Mouse (Mus musculus): ENCODE data around the gene Myh3.

Gene Myh3

DNA sequence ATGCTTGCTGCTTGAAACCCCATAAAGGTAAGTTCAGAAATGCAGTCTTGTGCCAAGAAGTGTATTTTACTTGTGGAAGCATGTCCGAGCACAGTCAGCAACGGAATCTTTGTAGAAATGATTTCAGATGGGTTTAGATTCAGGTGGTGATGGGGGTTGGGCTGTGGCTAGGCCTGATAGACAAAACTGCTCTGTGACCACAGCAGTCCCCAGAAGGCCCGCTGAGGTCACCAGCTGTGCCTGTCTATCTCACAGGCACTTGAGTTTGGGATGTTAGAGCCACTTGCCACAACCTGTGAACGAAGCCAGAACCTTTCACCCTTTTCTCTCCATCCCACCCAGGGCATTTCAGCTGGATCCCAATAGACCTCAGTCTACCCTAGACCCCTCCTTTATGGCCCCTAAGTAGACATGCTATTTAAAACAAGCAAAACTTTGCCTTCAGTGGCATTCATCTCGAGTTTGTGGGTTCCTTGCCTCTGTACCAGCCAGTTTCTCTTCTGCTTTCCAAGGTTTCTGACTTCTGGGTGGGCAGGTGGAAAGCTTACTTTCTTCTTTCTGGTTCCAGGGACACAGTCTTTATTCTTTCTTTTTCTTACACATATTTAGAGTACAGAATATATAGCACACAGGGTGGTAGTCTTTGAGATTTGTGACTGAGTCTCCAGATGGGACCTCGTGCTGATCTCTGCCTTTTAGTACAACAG, 66.6 kb downstream of the Myh3 start:
- DNase-seq (ENCODE audit: low spot score): no peak

DNA sequence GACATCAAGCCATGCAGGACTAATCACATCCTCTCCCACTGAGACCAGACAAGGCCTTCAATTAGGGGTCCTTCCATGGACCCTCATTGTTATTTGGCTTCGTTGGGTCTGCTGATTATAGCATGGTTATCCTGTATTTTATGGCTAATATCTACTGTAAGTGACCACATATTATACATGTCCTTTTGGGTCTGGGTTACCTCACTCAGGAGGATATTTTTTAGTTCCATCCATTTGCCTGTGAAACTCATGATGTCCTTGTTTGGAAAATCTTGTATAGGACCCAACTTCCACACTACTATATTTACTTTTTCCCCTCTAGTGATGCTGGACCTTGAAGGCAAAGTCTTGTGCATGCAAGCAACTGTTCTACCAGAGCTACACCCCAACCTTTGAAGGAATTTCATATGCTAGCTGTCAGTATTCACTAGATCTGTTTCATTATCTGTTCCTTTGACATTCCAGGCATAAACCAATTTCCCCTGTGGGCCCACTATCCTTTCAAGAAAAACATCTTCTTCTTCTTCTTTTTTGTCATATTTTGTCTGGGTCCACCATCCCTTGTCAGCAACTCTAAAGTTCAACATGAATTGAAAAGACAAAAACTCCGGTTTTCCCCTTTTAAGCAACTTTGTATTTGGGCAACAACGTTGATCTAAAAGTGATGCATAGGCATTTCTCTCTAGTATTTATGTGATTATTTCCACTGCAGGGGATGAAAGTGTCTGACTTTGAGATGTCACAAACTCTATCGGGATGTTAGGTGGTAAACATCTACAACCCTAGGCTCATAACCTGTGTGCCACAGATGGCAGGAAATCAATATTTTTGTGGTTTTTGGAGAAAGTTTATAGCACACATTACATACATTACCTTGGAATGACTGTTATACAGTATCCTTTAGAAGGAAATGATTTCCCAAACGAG, 67.6 kb downstream of the Myh3 start:
- DNase-seq (ENCODE audit: low spot score): no peak

DNA sequence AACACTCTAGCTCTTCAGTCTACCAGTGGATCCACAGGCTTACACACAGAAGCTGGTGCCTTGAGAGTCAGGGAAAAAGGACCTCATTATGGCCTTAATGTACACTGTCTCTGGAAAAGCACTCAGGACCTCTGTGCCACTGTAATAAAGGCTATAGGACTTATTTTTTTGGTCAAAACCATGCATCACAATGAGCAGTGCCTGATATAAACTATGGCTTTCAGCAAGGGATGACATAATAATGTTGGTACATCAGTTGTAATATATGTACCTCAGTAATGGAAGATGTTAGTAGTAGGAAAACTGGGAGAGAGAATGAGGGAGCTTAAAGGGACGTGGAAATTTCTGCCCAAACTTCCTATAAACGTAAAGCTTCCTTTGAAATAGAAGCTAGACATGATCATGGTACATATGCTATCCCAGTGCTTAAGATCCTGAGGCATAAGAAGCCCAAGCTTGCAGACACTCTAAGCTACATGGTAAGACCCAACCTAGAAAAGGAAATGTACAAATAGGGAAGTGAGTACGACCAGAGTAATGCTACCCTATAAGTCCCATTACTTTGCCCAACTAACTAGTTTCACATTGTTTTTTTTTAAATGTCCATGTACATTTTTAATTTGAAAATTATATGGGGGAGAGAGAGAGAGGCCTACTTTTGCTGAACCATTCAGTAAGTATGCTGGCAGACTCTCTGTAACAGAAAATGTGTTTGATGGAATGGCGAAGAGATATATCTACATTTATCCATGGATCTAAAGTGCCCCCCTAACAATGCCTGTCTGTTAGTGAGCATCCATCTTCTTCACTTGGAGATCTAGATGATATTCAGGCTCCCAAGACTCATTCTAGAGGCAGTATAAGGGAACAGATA, 68.5 kb downstream of the Myh3 start:
- no peak for DNase-seq (ENCODE audit: low spot score)

DNA sequence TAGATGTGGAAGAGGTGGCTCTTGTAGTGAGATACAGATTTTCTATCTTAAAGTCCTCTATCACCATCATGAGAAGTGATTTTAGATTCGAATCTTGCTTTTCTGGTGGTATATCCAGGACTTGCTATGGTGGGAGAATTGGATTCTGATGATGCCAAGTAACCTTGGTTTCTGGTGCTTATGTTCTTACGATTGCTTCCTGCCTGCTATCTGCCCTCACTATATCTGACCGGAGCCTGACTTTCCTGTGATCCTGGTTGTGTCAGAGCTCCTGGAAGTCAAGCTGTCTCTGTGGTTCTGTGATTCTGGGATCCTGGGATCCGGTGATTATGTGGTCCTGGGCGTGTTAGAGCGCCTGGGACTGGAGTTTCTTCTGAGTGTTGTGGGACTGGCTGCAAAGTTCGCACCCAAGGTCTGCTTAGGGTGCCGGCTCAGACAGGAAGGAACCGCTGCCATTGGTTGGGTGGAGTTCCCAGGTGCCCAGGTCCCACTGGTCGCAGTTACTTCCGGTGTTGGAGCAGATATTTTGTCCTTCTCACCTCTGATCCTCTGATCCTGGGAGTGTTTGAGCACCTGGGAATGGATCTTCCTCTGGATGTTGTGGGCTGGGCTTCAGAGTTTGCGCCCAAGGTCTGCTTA, 69.3 kb downstream of the Myh3 start:
- DNase-seq (ENCODE audit: low spot score): no peak

DNA sequence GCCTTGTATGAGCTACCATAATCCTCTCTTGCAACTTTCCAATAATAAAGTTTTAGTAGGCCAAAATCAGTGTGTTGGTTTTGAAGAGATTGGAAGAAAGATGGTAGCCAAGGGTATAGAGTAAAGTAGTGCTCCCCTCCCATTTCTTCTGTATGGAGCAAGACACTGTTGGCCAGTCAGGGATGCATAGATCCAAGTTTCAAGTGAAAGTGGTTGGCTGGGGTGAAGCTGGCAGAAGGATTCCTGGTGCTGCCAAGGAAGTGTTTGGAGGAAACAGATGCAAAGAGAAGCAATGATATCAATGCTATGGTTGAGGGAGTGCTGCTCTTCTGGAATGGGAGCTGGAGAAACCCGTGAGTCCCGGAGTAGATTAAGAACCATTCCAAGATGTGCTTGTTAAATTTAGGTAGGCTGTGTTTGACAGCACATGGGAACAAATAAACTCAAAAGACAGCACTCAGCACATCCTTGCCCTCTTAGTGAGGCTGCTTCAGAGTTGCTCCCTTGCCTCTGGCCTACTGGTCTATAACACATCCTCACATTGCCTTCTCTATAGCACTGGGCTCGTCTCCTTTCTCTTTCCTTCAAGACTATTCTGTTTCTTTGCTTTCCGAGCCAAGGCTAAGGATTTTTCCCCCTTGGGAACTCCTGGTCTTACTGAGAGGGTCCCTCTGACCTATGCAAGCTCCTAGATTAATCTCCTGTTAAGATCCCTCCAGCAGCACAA, 70.3 kb downstream of the Myh3 start:
- DNase-seq (ENCODE audit: low spot score): no peak

DNA sequence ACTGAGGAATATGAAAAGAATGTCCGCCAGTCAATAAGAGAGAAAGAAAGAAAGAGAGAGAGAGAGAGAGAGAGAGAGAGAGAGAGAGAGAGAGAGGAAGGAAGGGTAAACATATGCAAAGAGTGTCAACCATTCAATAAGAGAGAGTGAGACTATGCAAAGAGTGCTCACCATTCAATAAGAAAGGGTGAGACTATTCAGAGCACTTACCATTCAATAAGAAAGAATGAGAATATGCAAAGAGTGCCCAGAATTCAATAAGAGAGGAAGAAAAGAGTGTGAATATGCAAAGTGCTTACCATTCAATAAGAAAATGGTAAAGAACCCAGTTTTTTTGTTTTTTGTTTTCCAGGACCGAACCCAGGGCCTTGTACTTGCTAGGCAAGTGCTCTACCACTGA, 72.1 kb downstream of the Myh3 start:
- no peak for DNase-seq (ENCODE audit: low spot score)

DNA sequence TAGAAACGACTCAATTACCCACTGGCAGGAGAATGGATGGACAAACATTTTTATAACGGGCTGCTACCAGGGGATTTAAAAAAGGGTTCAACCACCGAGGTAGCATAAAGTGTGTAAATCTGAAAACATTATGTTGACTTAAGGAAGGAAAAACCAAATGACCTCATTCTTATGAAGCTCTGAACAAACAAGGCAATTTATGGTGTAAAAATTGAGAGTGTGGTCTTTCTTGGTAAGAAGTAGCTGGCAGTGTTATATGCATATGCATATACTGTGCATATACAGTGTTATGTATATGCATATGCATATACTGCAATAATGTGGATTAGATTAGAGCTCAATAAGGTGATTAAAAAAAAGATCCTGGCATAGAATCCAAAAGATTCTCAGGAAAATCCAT, 73.1 kb downstream of the Myh3 start:
- DNase-seq (ENCODE audit: low spot score): no peak

Measured in embryo, embryonic 10 days (tissue).